In the genomic region with DNA sequence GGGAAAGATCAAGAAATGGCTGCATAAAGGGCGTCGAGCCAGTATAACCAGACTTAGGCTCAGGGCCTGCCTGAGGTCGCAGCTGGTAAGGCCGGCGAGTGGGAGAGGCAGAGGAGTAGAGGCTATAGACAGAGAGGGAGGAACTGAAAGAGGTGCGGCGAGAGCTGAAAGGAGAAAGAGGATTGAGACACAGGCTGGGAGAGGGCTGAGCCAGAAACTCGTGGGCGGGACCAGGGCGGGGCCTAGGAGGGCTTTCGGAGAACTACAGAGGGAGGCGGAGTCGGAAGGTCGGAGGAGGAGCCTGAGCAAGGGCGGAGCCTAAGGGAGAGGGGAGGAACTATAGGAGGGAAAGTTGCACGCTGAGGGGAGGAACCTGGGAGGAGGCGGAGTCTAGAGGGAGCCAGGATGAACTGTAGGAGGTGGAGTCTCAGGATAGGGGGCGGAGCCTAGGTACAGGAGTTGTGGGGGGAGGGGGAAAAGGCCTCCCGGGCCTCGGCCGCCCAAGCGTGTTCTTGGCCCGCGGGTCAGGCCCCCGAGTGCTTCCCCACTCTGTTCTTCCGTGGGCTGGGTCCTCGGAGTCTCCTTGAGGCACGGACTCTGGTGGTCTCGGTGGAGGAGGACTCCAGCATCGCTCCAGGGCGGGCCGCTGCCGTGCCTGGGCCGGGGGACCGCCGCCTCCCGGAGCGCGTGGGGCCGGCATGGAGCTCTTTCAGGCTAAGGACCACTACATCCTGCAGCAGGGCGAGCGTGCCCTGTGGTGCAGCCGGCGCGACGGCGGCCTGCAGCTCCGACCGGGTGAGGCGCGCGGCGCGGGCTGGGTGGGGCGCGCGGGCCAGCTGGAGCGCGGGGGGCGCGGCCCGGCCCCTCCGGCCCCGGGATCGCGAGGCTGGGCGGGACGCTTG, we compare ENCODE assay signal across 8 mouse cellular contexts. TPM values are rescaled to one million over a fixed set of nuclear protein-coding genes. Genes with fewer than 3 reads are reported as not detected.
DNase-seq lines count a peak whose midpoint lies in the region; ATAC-seq and TF ChIP-seq lines count a peak whose summit lies in the region.

Gene Inpp5f, plus strand, starts transcription at position 432 of the 902 bp plus-strand sequence.

- TF ChIP-seq CTCF in lung, adult 2 months (IDR thresholded peaks at IDR 0.05; ENCODE audit: insufficient read depth, low read length) = no peak

- H3K4me1 ChIP-seq in ES-E14 (ENCODE audit: control insufficient read depth in 2 of 2, insufficient read depth in 2 of 2, low read length in 2 of 2, poor library complexity in 1 of 2) = peaks cover 0 to 2% of the 10 kb centered on the region in 2 experiments; a peak in 1 of 4 replicates
- peaks cover 13% of the 10 kb centered on the region for H3K4me1 ChIP-seq in forebrain, embryonic 15.5 days
- peaks cover 6% of the 10 kb centered on the region; the same call in 1 of the 2 replicates for H3K4me1 ChIP-seq in lung, adult 2 months (ENCODE audit: control insufficient read depth, insufficient read depth, low read length)

- H3K4me2 ChIP-seq in forebrain, embryonic 15.5 days (replicated peaks) = peak within 1 kb of the TSS; percentile 84

- no peak within 1 kb of the TSS for H3K27ac ChIP-seq in ES-E14 (ENCODE audit: insufficient read depth, low read depth, low read length, poor library complexity, severe bottlenecking)
- H3K27ac ChIP-seq in forebrain, embryonic 15.5 days (replicated peaks) = peak within 1 kb of the TSS; percentile 81

- in situ Hi-C loops in ES-E14 (cut with MboI; ENCODE audit: low sequenced_read_pairs in 2 of 2, unreplicated experiment in 2 of 2) = no loop called here

- DNase-seq in ES-E14 (ENCODE audit: low read depth, low spot score) = peak; percentile 100
- DNase-seq in cerebellum, adult 11-12 months = peak; percentile 99
- DNase-seq in heart, postnatal 25 days (ENCODE audit: low spot score) = peak; percentile 98
- DNase-seq in layer of hippocampus, adult 18-20 months (ENCODE audit: low spot score in 2 of 2) = peak; percentile 97
- DNase-seq in lung, adult 2 months = peak; percentile 100
- peak; percentile 98 for DNase-seq in thymus, adult 18-20 months

- TF ChIP-seq POLR2A in lung, adult 2 months (IDR thresholded peaks at IDR 0.05; ENCODE audit: borderline replicate concordance, extremely low read depth, low read depth, low read length) = peak; percentile 60; the same call in 1 of the 2 replicates

- H3K4me3 ChIP-seq in ES-E14 (ENCODE audit: insufficient read depth in 1 of 2, low read depth in 1 of 2, low read length in 2 of 2, poor library complexity in 1 of 2, severe bottlenecking in 1 of 2) = peak within 1 kb of the TSS; percentile 93 to 100
- H3K4me3 ChIP-seq in forebrain, embryonic 15.5 days = peak within 1 kb of the TSS; percentile 69
- H3K4me3 ChIP-seq in lung, adult 2 months (replicated peaks; ENCODE audit: extremely low read depth, low read depth, low read length) = peak within 1 kb of the TSS; percentile 75

- H3K9me3 ChIP-seq in ES-E14 (ENCODE audit: control insufficient read depth, insufficient read depth, low read depth, low read length) = no peaks in the 10 kb centered on the region
- no peaks in the 10 kb centered on the region for H3K9me3 ChIP-seq in forebrain, embryonic 15.5 days

- WGBS in forebrain, embryonic 15.5 days = 2% methylated on average over 67 of the region's 68 CpGs
- WGBS in lung, adult 2 months = 2% methylated on average over 63 of the region's 68 CpGs

- no peaks in the 10 kb centered on the region for H3K36me3 ChIP-seq in ES-E14 (ENCODE audit: control insufficient read depth, insufficient read depth, low read length, poor library complexity, severe bottlenecking)
- H3K36me3 ChIP-seq in forebrain, embryonic 15.5 days = no peaks in the 10 kb centered on the region

- intact Hi-C loops in heart, postnatal 25 days (cut with DNase I) = loop anchor here (5.0 kb wide), 1 partner anchor 89 kb away; the partner anchor contains the start of gene Bag3

- peak within 1 kb of the TSS; percentile 93 for H3K9ac ChIP-seq in ES-E14 (ENCODE audit: insufficient read depth, low read depth, low read length, poor library complexity, severe bottlenecking)
- peak within 1 kb of the TSS; percentile 78 for H3K9ac ChIP-seq in forebrain, embryonic 15.5 days (replicated peaks)

- ATAC-seq in forebrain, embryonic 15.5 days (replicated peaks) = peak; percentile 96
- ATAC-seq in neutrophil, adult 5-6 weeks (ENCODE audit: extremely low read depth, insufficient number of reproducible peaks, low FRiP score, poor library complexity, severe bottlenecking) = peak; percentile 98

- no peaks in the 10 kb centered on the region for H3K27me3 ChIP-seq in forebrain, embryonic 15.5 days

TF ChIP-seq in ES-E14, 5 proteins besides CTCF, POLR2A, EP300 and RAD21:
- TF ChIP-seq MAFK (IDR thresholded peaks at IDR 0.05; ENCODE audit: insufficient read depth, low read depth, low read length) (no peak), ZNF384 (IDR thresholded peaks at IDR 0.05; ENCODE audit: low read depth, low read length) (no peak), HCFC1 (IDR thresholded peaks at IDR 0.05; ENCODE audit: borderline replicate concordance, insufficient read depth, low read length) (no peak), CHD2 (IDR thresholded peaks at IDR 0.05; ENCODE audit: low read depth, low read length) (no peak), ZC3H11A (IDR thresholded peaks at IDR 0.05; ENCODE audit: borderline replicate concordance, low read depth, low read length) (no peak)
TF ChIP-seq in ES-E14: peak in this region for 0.

RNA-seq across cellular contexts. Expression of gene Inpp5f, which starts in this region (rescaled TPM):
- 12.7 and 14.7 TPM in 2 replicates for total RNA-seq in ES-E14 (2012; rRNA removed)
- polyA plus RNA-seq in forebrain, embryonic 15.5 days (2015; fragmentation: Nextera tagmentation; extraction: Ambion mirVana) = 295 and 316 TPM in 2 replicates
- total RNA-seq in heart, postnatal 25 days (2021) = 1 to 10 TPM; 5.1 to 5.8 TPM
- total RNA-seq in layer of hippocampus, adult 18-20 months (2021) = 100 to 1,000 TPM; 107 to 113 TPM
- 5.4 and 6.7 TPM in 2 replicates for polyA plus RNA-seq in lung, adult 2 months (2012; rRNA removed)
- total RNA-seq in neutrophil, adult 5-6 weeks (2017) = 67.3 and 70.7 TPM in 2 replicates

Comparison
In these comparisons a context has a peak if more than half of its experiments do, and no peak if none do; other contexts are left out.
1. RNA of gene Inpp5f (polyA plus RNA-seq): 295 to 316 TPM in forebrain, embryonic 15.5 days; 5.4 to 6.7 TPM in lung, adult 2 months; every median in the first group is over 10 times any median in the second.
2. Peak in every context shown above with its lines, with median percentiles within 50 percentile points of each other: DNase-seq and H3K4me3 ChIP-seq.